Mouse (Mus musculus) right cerebral cortex, postnatal 36 days (tissue): ENCODE data around the gene Ppp2r3d.
"Not testable (repeated sequence)": the region's sequence is repeated elsewhere in the genome, so short reads cannot be mapped to it uniquely, and the experiment has no call there.

Experiments used
- DNase-seq, 2 experiments: peaks; one replicate each; pipeline ENCODE4 v3.0.0; 2022; ENCODE audit warnings: low spot score in 2 of 2, mixed read lengths in 1 of 2

Gene Ppp2r3d

DNA sequence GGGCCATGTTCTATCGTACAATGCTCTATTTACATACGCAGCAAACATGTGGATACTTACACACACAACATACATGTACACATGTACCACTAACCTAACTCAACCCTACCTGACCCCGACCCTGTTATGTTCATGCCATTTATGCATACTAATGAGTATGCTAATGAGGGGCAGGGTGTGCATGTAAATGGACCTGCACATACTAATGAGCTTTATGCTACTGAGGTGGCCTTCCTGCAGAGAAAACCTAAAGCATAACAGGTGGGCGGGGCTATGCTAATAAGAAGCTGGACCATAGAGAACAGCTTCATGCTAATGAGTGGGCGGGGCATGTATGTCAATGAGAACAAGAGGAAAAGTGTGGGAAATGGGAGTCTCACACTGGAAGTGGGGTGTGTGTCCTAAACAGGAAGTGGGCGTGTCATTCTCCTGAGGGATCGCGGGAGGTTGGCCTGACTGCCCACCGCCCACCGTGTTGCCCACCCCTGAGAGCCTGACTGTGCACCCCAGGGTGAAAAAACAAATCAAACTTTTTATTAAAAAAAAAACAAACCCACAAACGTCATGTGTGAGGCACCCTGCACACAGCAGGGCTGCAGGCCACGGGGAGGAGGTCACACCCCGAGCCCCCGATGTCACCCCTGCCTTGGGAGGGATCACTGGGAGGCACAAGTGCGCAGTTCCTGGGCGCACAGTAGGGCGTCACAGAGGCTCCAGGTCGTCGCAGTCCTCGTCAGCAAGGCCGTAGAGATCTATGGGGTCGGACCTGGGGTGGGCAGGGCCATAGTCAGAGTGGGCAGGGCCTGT lies at the start of gene Ppp2r3d:
Gene Ppp2r3d (minus strand): TSS at position 803 of the 807 bp plus-strand sequence.
- peak in 1 of 2 experiments; percentile 2 for DNase-seq

DNA sequence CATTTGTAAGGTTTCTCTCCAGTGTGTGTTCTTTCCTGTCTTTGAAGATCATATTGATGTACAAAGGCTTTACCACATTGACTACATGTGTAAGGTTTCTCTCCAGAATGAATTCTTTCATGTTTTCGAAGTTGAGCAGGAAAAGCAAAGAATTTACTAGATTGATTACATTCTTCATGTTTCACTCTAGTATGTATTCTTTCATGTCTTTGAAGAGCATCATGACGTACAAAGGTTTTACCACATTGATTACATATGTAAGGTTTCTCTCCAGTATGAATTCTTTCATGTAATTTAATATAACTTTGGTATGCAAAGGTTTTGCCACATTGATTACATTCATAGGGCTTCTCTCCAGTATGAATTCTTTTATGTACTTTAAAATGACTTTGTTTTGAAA lies 17.0 kb upstream of the Ppp2r3d start, which contains the start of gene Gm21836:
Gene Gm21836 (minus strand): TSS at position 101 of the 400 bp plus-strand sequence.
- not testable (repeated sequence) for DNase-seq

DNA sequence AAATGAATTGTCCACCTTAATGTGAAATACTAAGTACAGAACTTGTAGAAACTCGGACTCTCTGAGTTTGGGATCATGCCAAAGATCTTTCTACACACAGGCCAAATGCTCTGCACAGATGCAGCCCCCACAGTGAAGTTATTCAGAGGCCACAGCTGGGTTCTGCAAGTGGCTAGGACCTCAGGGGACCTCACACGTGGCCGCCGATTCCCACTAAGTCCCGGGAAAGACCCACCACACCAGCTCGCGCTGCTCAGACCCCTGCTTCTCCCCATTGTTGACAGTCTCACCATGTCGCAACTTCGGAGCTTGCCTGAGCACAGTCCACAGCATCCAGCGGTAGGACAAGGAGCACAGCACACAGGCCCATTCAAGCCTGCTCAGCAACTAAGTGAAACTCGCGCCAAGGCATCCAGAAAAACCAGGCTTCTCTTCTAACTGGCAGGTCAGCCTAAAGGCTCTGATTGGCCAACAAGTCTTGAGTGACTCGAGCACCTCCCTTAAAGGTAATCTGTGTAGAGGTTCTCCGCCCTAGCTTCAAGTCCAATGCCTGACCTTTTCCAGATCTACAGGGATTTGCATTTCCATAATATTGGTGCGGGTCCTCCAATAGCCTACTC lies 3.8 kb upstream of the Ppp2r3d start:
- DNase-seq = not testable (repeated sequence)

DNA sequence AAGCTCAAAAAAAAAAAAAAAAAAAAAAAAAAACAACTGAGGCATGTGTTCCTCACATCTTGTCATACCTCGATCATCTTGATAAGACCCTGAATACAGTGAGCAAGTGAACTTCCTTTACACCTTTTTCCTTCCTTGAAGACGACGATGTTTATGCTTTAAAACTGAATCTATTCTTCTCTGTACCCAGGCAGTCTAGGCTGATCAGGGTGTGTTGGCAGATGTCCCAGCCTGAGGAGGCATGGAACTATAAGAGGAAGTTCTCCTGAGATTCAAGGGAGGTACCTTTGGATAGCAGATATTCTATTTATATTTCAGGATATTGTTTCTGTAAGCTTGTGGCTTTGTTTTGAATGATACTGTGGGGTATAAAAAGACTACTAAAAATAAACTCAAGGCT lies 1.4 kb upstream of the Ppp2r3d start:
- DNase-seq = peak in 1 of 2 experiments; percentile 2

DNA sequence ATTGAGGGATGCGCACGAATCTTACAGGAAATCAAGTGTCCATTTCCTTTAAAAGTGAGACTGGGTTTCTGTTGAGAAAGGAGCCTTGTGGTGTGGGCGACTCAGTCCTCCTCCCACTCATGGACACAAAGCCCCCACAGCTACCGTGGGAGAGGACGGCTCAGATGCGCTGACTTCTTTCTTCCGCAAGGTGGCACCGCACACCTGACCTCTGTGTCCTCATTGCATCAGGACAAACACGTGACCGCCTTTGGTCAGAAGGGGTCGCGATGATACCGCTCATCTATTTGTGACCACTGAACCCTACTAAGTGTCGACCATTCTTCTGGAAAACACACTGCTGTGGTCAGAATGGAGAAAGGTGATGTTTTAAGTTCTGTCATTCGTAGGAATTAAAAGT lies 1.0 kb downstream of the Ppp2r3d start:
- no peak for DNase-seq

DNA sequence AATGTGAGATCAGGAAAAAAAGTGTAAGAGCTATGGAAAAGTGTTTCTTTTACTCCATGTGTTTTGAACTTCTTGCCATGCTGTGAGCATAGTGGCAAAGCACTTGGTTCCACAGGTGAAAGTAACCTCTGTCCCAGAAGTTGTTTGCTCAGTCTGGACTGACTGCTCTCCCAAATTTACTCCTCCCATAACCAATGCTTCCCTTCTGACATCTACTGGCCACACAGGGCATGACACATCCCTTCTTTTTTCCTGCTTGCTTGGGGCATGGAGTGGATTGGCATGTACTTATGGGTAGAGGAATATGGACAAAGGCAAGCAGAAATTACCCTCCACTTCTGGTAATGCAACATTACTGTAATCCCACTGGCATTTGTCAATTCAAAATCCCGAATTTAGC lies 20.1 kb downstream of the Ppp2r3d start:
- DNase-seq = no peak

DNA sequence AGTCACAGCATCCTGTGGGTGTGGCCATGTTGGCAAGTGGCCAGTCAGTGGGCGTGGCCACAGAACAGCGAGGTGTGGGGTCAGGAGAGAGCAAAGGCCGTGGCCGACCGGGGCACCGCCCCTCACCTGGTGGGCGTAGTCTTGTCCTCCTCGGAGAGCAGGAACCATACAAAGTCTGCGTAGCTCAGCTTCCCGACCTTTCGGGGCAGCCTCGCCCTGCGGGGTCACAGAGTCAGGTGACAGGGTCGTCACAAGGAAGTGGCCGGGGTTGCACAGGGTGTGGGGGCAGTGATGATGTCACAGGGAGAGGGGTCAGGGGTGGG lies 34.2 kb downstream of the Ppp2r3d start:
- DNase-seq = peak; percentile 5 to 7

DNA sequence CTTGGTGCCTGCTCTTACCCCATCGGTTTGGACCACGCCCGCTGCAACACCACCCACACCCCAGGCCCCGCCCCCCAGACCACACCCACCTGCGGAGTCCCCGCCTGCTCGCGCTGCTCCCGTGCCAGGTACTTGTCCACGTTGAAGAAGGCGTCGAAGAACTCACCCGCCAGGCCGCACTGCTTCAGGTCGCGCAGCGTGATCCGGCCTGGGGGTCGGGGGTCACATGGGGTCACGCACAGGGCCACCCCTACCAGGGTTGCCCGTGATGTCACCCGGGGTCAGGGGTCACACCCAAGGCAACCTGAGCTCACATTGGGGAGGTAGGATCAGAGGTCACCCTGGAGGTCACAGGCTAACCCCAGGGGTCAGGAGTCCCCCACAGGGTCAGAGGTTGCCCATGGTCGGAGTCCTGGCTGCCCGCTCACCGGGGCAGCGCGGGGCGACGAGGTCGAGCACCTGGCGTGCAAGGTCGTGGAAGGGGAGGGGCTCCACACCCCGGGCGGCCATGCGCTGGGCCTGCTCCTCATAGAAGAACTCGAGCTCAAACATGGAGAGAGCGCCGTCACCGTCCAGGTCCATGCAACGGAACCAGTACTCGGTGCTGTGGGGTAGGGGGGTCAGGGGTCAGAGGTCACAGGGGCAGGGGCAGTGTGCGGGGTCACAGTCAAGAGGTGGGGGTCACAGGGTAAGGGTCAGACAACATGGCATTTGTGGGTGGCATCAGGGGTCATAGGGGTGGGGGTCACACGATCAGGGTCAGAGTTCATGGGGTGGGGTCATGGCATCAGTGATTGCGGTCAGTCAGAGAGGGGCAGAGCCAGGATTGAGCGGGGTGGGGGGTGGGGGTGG lies 34.8 kb downstream of the Ppp2r3d start:
- peak; percentile 6 to 13 for DNase-seq

DNA sequence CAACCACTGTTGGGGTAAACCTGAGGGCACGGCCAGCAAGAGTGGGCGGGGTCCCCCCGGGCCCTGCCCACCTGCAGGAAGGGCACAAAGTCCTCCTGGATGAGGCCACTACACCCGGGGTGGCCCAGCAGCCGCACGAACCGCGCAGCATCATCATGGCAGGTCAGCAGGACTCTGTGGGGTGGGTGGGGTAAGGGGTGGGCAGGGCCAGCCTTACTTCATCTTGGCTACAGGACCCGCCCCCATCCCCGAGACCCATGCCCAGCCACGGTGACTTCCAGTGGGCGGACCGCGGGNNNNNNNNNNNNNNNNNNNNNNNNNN lies 36.0 kb downstream of the Ppp2r3d start:
- DNase-seq = peak in 1 of 2 experiments; percentile 10

DNA sequence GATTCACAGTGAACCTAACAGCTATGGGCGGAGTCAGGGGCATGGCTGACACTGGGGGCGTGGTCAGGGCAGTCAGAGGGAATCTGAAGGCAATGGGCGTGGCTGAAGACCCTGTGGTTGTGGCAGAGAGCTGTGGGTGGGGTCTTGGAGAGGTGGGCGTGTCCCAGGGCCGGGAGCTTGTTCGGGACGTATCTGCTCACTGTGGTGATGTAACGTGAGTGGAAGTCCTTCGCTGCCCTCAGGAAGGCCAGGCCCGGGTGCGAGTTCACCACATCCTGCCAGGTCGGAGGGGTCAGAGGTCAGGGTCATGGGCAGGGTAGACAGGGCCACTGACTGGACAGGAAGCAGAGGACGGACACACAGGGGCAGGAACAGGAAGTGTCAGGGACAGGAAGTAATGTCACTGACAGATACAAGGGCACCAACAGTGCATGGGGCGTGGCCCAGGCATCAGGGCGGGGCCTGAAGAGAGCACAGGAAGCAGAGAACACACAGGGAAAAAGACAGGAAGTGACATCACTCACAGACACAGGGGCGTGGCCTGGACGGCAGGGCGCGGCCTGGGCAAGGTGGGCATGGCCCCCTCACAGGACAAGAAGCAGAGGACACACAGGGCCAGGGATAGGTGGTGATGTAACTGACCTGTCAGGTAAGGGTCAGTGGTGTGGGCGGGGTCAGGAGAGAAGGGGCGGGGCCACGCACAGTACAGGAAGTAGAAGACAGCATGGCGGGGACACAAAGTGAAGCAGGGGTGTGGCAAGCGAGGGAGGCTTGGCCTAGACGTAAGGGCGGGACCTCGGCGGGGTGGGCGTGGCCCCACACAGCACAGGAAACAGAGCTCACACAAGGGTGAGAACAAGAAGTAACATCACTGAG lies 36.6 kb downstream of the Ppp2r3d start:
- DNase-seq = peak; percentile 19 to 22

DNA sequence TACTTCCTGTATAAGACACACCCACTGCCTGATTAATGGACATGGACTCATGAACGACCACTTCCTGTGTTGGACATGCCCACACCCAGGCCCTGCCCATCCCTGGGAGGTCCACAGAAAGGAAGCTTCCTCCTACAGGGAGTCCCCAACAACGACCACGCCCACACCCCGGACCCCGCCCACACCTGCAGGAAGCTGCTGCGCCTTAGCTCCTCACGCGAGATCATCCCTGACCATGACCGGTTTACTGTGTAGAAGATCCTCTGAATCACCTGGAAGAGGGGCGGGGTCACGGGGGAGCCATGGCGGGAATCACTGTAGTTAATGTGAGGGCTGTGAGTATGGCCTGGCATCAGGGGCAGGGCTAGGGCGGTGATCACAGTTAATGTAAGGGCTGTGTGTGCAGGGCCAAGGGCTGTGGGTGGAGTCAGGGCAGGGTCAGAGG lies 37.3 kb downstream of the Ppp2r3d start:
- DNase-seq = peak; percentile 2 to 6

DNA sequence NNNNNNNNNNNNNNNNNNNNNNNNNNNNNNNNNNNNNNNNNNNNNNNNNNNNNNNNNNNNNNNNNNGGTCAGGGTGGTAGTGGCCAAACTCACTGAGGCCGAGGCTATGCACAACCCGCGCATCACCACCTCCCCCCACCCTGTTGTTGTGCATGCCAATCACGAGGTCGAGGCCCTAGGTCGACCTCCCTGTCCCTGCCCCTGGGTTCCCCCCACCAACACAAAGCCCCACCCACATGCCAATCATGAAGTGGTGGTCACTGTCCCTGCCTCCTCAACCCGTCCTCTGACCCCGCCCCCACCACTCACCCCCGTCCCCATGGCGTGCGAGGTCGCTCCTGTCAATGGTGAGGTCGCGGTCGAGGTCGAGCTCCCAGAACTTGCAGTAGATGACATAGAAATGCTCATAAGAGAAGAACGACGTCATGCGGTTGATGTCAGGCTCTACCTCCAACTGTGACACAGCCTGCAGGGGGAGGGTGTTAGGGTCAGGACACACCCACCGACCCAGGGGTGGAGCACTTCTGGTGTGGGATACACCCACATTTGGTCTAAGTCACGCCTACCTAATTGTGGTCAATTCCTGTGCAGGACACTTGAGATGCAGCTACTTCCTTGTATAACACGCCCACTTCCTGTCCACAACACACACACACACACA lies 37.9 kb downstream of the Ppp2r3d start:
- DNase-seq = peak in 1 of 2 experiments; percentile 3

DNA sequence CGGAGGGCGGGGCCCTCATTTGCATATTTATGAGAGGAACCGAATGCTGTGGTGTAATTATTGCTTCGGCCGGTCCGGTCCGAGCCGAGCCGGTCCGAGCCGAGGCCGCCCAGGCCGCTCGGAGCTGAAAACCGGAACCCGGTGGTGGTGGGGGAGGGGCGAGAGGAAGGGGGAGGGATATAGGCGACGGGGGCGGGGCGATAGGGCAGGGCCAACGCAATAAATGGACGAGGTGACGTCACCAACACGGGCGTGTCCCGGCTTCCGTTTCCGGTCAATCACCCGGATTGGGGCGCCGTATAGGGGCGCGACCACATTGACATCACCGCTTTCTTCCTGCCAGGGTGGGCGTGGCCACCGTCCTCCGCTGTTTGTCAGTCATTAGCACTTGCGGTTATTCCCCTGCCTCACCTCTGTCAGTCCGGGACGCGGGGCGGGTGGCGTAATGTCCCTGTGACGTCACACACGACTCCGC lies 51.2 kb downstream of the Ppp2r3d start:
- peak; percentile 93 to 94 for DNase-seq

DNA sequence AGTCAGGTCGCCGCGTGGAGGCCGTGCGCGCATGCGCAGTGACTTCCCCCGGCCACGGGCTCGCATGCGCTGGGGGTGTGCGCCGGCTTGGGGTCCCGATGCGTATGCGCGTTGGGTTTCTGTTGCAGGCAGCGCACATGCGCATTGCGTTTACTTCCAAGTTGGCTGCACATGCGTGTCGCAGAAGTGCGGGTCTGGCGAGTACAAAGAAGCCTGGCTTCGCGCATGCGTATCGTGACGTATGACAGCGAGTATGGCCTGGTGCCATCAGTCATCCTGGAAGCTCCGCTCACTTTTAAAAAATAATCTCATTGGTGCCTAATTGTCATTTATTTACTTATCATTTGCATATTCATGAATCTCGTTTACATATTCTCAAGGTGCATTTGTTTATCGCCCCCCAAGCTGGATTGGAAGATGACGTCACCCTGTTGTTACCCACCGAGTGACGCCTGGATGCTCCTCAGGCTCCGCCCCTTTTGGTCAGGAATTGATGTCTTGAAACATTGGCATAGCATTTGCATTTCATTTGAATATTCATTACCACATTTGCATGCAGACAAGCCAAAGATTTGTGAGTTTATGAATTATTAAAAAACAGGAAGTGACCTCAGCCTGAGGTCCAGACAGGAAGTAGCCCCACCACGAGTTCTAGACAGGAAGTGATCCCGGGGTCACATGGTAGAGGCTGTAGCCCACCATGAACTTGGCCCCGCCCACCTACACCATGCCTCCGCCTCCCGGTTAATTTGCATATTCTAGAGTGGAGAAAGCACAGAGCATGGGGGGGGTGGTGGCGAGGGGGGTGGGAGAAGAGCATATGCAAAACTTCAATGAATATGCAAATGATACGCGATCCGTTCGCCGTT lies 51.9 kb downstream of the Ppp2r3d start:
- DNase-seq = peak; percentile 99

DNA sequence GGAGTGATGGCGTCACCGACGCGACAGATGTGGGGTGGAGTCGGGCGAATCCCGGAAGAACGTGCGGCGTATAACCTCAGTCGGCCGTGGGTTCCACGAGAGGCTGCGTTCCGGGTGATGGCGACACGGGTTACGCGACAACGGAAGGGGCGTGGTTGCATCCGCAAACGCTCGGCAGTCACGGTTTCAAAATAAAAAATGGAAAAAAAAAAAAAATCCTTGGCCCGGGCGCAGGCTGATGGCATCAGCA lies 52.5 kb downstream of the Ppp2r3d start:
- DNase-seq = no peak

DNA sequence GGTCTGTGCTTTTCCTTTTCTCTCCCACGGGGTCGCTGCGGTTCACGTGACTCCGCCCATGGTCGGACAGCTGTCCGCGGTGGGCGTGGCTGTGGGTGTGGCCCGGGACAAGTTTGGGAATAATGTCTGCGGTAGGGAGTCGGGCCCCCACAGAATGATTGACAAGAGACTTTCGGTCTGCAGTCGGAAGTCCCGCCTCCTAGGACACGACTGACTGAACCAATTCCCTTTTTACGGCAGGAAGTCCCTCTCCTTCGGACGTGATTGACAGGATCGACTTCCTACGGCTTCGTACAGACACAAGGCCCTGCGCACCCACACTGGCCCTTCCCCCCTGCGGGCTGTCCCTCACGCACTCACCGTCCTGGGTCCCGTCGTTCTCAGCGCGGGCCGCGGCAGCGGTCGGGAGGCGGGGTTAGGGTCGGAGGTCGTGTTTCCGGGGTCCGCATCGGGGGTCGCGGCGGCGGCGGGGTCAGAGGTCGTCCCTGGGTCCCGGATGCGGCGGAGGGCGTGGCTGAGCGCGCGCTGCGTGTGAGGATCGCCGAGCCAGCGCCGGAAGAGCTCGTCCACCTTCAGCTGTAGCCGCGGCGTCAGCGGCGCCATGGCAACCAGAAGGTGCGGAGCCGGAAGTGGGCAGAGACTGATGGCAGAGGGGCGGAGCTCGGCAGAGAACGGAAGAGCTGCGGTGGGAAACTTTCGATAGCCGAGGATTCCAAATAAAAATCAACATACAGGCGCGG lies 53.0 kb downstream of the Ppp2r3d start:
- DNase-seq = peak; percentile 96 to 97

DNA sequence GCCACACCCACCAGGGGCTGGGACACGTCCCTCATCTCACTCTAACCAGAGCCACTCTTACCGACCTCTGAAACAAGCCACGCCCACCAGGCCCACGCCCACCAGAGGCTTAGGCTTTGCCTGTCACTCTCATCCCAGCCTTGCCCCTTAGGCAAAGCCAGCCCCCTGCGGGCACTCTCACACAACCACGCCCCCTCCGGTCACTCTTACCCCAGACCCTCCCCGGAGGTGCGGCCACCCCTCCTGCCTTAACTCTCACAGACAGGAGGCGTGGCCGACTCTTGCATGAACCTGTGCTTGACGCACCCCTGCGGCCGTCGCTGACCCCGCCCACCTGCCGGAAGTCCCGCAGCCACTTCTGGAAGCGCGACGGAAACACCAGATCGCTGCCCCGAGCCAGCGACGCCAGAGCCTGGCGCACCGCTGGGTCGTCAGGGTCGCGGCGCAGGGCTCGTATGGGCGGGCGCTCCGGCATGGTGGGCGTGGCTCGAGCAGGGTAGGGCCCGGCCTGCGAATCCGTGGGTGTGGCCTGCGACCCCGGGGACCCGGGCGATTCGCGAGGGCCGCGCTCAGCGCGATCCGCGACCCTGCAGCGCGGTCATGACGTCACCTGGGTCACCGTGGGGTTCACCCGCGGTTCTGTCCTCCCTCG lies 53.7 kb downstream of the Ppp2r3d start:
- DNase-seq = peak; percentile 93

DNA sequence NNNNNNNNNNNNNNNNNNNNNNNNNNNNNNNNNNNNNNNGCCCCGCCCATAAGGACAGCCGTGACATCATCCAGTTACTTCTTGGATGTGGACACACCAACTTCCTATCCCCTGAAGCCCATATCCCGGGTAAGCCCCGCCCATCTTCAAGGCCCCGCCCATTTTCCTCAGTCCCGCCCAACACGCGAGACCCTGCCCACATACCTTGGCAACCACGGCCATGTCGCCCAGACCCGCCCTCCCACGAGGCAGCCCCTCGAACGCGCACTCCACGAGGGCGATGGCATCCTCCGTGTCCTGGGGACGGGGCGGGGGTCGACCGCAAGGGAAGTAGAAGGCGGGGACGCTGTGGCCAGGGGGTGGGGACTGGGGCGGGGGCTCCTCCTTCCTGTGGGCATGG lies 54.3 kb downstream of the Ppp2r3d start:
- DNase-seq = peak; percentile 39 to 46

DNA sequence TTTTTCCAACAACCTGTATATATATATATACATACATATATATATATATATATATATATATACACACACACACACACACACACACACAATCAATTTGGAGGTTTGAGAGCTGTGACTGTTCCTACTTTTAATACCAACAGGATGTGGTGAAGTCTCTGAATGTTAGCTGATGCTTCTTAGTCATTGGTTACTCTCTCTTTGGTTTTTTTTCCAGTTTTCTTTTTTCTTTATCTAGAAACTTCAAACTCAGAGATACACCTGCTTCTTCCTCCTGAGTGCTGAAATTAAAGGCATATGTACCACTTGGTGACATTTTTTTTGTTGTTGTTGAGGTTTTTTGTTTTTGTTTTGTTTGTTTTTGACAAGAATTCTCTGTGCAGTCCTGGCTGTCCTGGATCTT lies 63.8 kb downstream of the Ppp2r3d start:
- DNase-seq = no peak
